Mouse (Mus musculus) intestine, postnatal 0 days (tissue): ENCODE results near the gene G6pc3. TPM values are rescaled to one million over a fixed set of nuclear protein-coding genes. Genes with fewer than 3 reads are reported as not detected.

Source experiments
- ATAC-seq: fragments of 200-750 bp; cut with Nextera tagmentation; 2 replicates; pipeline ENCODE4 v1.8.0; 2017; ENCODE audit warnings: mild to moderate bottlenecking, moderate TSS enrichment, moderate library complexity
- H3K27ac ChIP-seq: fragments of 300-500 bp; sonication (generic); 2 replicates; pipeline ENCODE4 v1.5.1; 2014; ENCODE audit warnings: mild to moderate bottlenecking, low read depth, low read length, moderate library complexity
- H3K27me3 ChIP-seq: fragments of 300-500 bp; sonication (generic); replicated peaks from 2 replicates; pipeline ENCODE4 v1.6.1; 2014; ENCODE audit warnings: low read length, mixed read lengths; ENCODE audit not compliant: control insufficient read depth, insufficient read depth
- H3K36me3 ChIP-seq: fragments of 300-500 bp; sonication (generic); 2 replicates; pipeline ENCODE4 v1.6.1; 2014; ENCODE audit warnings: mild to moderate bottlenecking, moderate library complexity; ENCODE audit not compliant: control insufficient read depth, insufficient read depth
- H3K4me1 ChIP-seq: fragments of 300-500 bp; sonication (generic); replicated peaks from 2 replicates; pipeline ENCODE4 v1.6.1; 2014; ENCODE audit warnings: antibody characterized with exemption, low read length, mixed read lengths; ENCODE audit not compliant: control insufficient read depth, insufficient read depth
- H3K4me2 ChIP-seq: fragments of 300-500 bp; sonication (generic); replicated peaks from 2 replicates; pipeline ENCODE4 v1.6.1; 2014; ENCODE audit warnings: low read depth, mild to moderate bottlenecking, moderate library complexity
- H3K4me3 ChIP-seq: fragments of 300-500 bp; sonication (generic); 2 replicates; pipeline ENCODE4 v1.5.1; 2014; ENCODE audit warnings: low read depth, low read length
- H3K9ac ChIP-seq: fragments of 300-500 bp; sonication (generic); 2 replicates; pipeline ENCODE4 v1.6.1; 2014; ENCODE audit warnings: mild to moderate bottlenecking, low read depth, low read length
- H3K9me3 ChIP-seq: fragments of 300-500 bp; sonication (generic); 2 replicates; pipeline ENCODE4 v1.6.1; 2016; ENCODE audit warnings: mixed run types; ENCODE audit not compliant: control insufficient read depth
- CTCF ChIP-seq: sonication (generic); IDR thresholded peaks from 2 replicates; pipeline ENCODE4 v1.5.1; 2016; ENCODE audit warnings: low read depth, mild to moderate bottlenecking, control low read depth, antibody characterized with exemption, moderate library complexity
- WGBS: fragments of 180-500 bp; shearing (Covaris S2); extraction: QIAGEN DNeasy Blood & Tissue Kit; methylation state at CpG from one replicate; pipeline ENCODE4 v1.1.7; 2014; 5-methylcytosine and 5-hydroxymethylcytosine counted together
- polyA plus RNA-seq: library from polyadenylated mRNA; unstranded; fragments of >200 nt; fragmentation: Nextera tagmentation; extraction: Ambion mirVana; gene quantifications from 2 replicates; pipeline ENCODE4 v1.2.1, GENCODE M21; 2015

G6pc3 gene
- polyA plus RNA-seq, 1 experiment from 2014 or later = 20.4 TPM

DNA sequence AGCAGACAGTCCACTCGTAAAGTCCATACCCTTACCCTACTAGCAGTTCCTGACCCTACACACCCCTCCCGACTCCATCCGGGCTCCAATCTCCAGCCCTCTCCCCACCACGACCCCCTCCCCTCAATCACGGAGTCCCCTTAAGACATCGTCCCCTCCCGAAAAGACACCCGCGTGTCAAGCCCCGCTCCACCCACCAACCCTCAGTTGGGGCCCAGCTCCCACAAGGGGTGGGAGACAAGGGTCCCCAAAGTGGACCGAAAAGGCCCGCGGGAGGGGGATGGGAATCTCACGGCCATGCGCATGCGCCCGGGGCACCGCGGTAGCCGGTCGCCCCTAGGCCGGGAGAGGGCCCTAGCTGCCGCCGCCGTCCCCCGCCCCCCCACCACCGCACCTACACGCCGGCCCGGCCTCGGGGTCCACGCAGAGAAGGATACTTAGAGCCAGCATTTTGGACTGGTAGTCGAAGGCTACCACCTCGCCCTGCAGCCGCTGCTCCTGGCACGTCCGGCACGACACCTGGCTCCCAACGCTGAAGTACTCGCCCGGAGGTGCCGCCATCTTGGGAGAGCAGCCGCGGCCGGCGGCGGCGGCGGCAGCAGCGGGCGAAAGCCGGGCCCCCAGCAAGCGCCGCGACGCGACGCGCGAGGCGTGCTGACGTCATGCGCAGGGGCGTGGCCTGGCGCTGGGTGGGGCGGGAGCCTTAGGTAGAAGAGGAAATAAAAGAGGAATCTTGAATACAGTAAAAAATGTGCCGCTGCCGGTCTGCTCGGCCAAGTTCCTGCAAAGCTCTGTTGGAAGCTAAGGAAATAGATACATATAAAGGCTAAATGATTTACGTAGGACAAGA lies 4.5 kb upstream of the G6pc3 start, which contains the start of gene Lsm12:
Gene Lsm12, minus strand, starts transcription at position 651 of the 850 bp plus-strand sequence.
- peak within 1 kb of the TSS; percentile 73 for H3K9ac ChIP-seq
- ATAC-seq = peak; percentile 79
- no peaks in the 10 kb centered on the region for H3K9me3 ChIP-seq
- H3K4me3 ChIP-seq = peak within 1 kb of the TSS; percentile 82
- H3K36me3 ChIP-seq = peaks cover 10% of the 10 kb centered on the region; the same call in 1 of the 2 replicates
- 0 out of 2 replicates have a peak, but pooled peaks cover 3% of the 10 kb centered on the region for H3K4me1 ChIP-seq
- no peaks in the 10 kb centered on the region for H3K27me3 ChIP-seq
- H3K4me2 ChIP-seq = peak within 1 kb of the TSS; percentile 72
- WGBS = under 1% methylated on average over 68 of the region's 70 CpGs
- no peak for TF ChIP-seq CTCF
- peak within 1 kb of the TSS; percentile 72 for H3K27ac ChIP-seq

DNA sequence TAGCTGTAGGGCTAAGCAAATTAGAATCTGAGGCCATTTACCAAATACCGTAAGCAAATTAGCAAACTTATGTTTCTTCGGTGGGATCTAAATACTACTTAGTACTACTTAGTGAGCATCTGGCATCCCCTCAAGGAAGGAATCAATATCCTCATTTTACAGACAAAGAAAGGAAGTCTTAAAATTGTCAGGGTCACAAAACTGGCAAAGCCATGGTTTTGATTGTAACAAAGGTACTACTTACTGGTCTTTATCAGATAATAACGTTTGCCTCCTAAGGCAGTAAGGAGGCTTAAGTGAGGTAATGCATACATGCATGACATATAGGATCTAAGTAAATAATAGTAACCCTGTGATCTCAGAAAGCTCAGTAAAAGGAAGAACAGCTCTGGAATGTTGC lies 3.7 kb upstream of the G6pc3 start:
- H3K9me3 ChIP-seq = no peaks in the 10 kb centered on the region
- 0 out of 2 replicates have a peak, but pooled peaks cover 3% of the 10 kb centered on the region for H3K4me1 ChIP-seq
- peak overlapping the region; percentile 73 for H3K9ac ChIP-seq
- ATAC-seq = no peak
- H3K27ac ChIP-seq = peak overlapping the region; percentile 72
- WGBS = 46% methylated on average over 3 of the region's 3 CpGs
- no peaks in the 10 kb centered on the region for H3K27me3 ChIP-seq
- no peak for TF ChIP-seq CTCF
- peak overlapping the region; percentile 82 for H3K4me3 ChIP-seq
- H3K36me3 ChIP-seq = 0 out of 2 replicates have a peak, but pooled peaks cover 3% of the 10 kb centered on the region
- peak overlapping the region; percentile 72 for H3K4me2 ChIP-seq

DNA sequence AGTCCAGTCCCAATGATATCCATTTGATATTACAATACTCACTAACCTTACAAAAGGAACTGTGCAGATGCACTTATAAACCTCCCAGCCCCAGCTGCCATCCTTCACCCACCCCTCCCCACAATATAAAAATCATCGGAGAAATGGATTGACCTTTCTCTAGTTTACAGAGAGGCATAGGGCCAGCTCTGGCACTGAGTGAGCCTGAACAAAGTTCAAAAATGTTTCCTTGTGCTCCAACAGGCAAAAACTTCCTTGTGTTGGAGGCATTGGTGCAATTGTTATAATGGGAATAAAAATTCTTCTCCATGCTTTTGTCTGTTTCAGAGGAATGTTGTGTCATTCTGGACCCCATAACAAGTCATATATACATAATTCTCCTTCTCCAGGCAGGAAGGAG lies 3.2 kb upstream of the G6pc3 start:
- Histone ChIP-seq H3K4me1 (0 out of 2 replicates have a peak, but pooled peaks cover 3% of the 10 kb centered on the region), H3K9me3 (no peaks in the 10 kb centered on the region), H3K36me3 (no peaks in the 10 kb centered on the region), H3K9ac (no peak overlapping the region), H3K4me2 (peak overlapping the region; percentile 72; the same call in 1 of the 2 replicates), H3K27ac (peak overlapping the region; percentile 72), H3K4me3 (no peak overlapping the region), H3K27me3 (no peaks in the 10 kb centered on the region)
- no peak for TF ChIP-seq CTCF
- no peak for ATAC-seq
- 38% methylated on average over 1 of the region's 1 CpGs for WGBS

DNA sequence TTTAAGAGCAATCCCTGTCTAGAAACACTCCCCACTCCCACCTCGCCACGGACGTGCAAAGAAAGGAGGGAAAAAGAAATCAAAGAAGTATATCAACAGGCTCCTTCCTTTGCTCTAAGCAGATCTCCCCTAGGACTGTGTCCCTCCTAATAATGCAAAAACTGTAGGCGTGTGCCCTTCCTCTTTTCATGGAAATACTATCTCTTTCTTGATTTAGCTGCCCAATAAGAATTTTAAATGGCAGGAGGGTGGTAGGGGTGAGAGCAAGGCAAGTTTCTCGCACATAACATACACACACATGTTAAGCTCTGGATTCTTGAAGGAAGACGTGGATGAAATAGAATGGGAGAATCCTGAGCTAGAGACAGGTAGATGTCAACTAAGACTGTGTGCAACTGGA lies 440 bp upstream of the G6pc3 start:
- Histone ChIP-seq H3K36me3 (peaks cover 11% of the 10 kb centered on the region; the same call in 1 of the 2 replicates), H3K27me3 (no peaks in the 10 kb centered on the region), H3K9me3 (no peaks in the 10 kb centered on the region), H3K4me3 (peak overlapping the region; percentile 67), H3K4me1 (no peaks in the 10 kb centered on the region), H3K9ac (0 out of 2 replicates have a peak overlapping the region, but pooled peaks have one; percentile 23), H3K27ac (peak overlapping the region; percentile 50; the same call in 1 of the 2 replicates), H3K4me2 (peak overlapping the region; percentile 83)
- no peak for ATAC-seq
- 58% methylated on average over 6 of the region's 6 CpGs for WGBS
- no peak for TF ChIP-seq CTCF

DNA sequence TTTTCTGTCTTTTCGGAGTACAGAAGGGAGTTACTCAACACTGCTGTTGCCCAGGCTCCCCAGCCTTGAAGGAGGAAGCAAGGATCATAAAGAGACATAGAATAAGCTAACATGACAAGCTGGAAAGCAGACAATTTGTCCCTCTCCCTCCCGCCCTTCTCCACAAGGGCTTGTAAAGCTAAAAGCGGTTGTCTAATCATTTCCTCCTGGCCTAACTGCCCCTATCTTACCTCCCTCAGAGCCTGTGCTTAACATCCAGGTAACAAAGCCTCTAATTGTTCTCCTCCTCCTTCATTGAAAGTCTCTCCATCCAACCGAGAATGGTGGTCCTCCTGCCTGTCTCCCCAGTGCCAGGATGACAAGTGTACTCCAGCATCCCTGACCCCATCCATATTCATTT lies 1.4 kb downstream of the G6pc3 start:
- Histone ChIP-seq H3K27me3 (no peaks in the 10 kb centered on the region), H3K27ac (no peak overlapping the region), H3K4me2 (peak overlapping the region; percentile 83; the same call in 1 of the 2 replicates), H3K9me3 (no peaks in the 10 kb centered on the region), H3K9ac (no peak overlapping the region), H3K4me3 (no peak overlapping the region), H3K4me1 (no peaks in the 10 kb centered on the region), H3K36me3 (peaks cover 28% of the 10 kb centered on the region)
- no peak for TF ChIP-seq CTCF
- ATAC-seq = no peak
- 31% methylated on average over 4 of the region's 4 CpGs for WGBS

DNA sequence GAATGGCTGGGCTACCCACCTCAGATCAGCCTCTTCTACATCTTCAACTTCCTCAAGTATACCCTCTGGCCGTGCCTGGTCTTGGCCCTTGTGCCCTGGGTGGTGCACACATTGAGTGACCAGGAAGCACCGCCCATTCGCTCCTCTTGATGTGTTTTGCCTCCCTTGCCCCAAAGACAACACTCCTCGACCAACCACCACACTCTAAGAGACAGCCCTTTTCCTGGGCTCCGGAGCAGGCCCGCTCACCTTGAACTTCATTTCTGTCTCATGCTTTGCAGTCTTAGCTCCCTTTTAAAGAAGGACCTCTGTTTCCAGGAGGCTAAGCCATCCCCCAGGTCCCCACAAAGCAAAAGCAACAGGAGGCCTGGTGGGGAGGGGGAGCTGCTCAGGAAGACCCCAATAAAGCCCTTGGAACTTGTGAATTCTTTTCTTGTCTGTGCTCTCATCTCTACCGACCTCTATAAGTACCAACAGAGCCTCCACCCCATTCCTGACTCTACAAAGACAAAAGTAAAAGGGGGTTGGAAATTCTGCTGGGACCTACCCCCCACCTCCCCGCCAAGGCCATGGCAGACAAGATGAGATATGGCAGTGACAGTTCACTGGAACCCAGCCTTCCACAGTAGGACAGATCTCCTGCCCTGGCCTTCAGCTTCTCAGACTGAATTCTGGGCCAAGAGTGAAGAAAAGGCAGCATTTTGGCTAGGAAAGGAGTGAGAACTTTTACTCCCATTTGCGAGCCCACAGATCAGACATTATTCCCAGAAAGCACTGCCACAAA lies 4.4 kb downstream of the G6pc3 start:
- H3K27me3 ChIP-seq = no peaks in the 10 kb centered on the region
- no peak overlapping the region for H3K4me2 ChIP-seq
- no peak for ATAC-seq
- H3K4me1 ChIP-seq = no peaks in the 10 kb centered on the region
- TF ChIP-seq CTCF = no peak
- H3K4me3 ChIP-seq = no peak overlapping the region
- 86% methylated on average over 9 of the region's 9 CpGs for WGBS
- H3K27ac ChIP-seq = no peak overlapping the region
- H3K9me3 ChIP-seq = no peaks in the 10 kb centered on the region
- H3K36me3 ChIP-seq = peaks cover 57% of the 10 kb centered on the region
- no peak overlapping the region for H3K9ac ChIP-seq
